Mouse (Mus musculus) forelimb bud, embryonic 11.5 days (tissue): Measurements from ENCODE around the gene Musk.
"Not testable (repeated sequence)": the region's sequence is repeated elsewhere in the genome, so short reads cannot be mapped to it uniquely, and the experiment has no call there.

Source experiments
- DNase-seq: peaks from one replicate; pipeline ENCODE4 v3.0.0-alpha.2; 2012; ENCODE audit warnings: low read depth, low spot score

The Musk gene

DNA sequence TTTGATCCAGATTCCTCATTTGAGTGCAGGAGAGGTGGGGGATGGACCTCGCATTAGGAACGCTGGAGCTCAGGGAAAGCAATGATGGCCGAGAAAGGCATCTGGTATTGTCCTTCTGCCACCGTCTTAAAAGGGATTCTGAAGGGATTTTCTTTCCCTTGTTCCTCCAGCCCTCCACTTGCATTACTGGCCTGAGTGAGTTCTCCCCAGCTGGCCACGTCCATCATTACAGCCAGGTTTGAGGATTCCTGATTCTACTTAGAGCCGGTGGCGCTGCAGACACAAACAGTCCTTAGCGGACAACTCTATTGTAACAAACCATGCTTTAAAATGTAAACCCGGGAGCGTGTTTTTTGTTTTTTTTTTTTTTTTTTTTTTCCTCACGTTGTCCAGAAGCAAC lies at the start of gene Musk:
Gene Musk, plus strand, starts transcription at position 274 of the 400 bp plus-strand sequence.
- DNase-seq = no peak

DNA sequence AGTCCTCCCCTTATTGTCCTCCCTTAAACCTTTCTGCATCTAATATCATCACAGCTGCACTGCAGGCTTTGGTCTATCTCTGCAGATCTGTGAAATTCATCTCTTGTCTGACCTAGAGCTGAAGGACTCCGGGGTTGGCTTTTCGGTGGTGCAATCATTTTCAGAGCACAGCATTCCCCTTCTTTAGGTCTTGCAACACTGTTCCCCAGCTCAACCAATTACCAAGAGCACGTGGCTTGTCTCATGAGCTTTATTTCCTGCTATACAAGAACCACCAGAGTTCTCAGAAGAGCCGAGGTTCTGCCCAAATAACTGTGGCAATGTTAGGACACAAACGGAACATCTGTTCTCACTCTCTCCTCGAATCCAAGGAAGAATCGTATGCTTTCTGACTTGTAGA lies 45.3 kb upstream of the Musk start:
- DNase-seq = no peak

DNA sequence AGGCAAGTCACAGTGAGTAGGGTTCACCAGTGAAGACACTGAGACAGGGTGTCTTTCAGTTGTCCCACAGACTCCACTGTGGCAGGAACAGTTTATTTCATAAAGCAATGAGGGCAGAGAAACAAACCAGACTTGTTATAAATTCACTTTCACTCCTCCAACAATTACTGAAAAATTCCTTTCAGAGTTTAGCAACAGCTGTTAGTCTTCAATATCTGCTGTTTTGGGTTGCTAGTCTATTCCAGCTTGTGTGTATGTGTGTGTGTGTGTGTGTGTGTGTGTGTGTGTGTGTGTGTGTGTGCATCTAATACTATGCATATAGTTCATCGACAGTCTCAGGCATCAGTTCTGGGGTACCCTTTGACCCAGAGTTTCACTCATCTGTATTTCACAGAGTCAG lies 40.2 kb upstream of the Musk start:
- no peak for DNase-seq

DNA sequence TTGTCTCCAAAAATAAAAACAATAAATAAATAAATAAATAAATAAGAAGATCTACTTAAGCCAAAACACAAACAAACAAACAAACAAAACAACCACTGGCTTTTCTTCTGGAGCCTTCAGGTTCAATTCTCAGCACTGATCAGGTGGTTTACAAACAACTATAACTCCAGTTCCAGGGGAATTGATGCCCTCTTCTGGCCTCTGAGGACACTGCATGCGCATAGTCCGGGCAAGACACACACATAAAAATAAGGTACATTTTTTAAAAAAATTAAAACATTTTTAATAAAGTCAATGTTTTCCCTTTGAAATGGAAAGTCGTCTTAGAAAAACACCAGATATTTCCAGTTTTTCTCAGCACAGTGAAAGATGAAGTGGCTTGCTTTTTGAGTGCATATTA lies 33.4 kb upstream of the Musk start:
- DNase-seq = no peak

DNA sequence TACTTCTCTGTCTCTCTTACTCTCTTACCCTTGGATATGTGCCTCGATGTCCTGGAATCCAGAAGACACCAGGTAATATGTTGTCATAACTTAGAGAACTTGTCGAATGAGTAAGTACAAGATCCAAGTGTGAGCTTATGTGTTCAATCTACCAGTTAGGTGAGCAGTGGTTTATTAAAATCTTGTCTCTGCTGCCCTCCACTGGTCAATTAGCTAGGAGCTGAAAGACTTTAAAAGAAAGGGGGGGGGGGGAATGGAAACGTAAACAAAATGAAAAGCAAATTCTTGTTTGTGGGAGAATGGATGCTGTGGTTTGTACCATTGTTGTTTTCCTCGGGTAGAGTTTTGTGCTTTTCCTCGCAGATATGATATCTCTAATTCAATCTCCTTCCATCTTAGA lies 32.4 kb upstream of the Musk start:
- DNase-seq = peak; percentile 73

DNA sequence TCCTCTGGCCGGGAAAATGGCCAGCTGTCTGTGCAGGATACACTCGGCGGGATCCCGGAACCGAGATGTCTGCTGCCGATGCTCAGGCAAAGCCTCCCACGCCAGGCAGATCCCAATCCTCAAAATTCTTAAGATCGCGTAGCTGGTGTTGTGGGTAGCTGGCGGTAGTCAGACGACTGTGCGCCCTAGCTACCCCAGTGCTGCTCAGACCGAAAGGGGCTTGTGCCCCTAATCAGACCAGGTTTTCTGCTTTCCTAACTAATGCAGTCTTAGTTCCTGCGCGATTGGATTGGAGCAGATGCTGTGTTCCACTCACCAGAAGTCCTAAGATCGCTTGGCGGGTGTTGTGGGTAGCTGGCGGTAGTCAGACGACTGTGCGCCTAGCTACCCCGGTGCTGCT lies 25.0 kb upstream of the Musk start:
- not testable (repeated sequence) for DNase-seq

DNA sequence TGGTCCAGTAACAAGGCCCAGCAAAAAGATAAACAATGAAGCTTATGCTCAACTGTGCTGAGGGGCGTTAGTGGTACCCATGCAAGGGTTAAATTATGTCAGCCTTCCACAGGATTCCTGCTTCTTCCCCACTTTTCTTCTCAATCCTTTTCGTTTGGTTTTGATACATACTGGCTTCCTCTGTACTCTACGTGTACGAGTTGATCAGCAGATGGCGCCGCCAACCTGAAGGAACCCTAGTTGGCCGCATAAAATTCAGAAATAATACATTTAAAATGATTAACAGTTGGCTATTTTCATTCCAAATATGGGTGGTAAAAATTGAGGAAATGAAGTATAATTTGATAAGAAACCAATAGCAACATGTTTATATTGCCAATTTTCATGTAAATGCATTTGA lies 19.5 kb upstream of the Musk start:
- DNase-seq = peak; percentile 27

DNA sequence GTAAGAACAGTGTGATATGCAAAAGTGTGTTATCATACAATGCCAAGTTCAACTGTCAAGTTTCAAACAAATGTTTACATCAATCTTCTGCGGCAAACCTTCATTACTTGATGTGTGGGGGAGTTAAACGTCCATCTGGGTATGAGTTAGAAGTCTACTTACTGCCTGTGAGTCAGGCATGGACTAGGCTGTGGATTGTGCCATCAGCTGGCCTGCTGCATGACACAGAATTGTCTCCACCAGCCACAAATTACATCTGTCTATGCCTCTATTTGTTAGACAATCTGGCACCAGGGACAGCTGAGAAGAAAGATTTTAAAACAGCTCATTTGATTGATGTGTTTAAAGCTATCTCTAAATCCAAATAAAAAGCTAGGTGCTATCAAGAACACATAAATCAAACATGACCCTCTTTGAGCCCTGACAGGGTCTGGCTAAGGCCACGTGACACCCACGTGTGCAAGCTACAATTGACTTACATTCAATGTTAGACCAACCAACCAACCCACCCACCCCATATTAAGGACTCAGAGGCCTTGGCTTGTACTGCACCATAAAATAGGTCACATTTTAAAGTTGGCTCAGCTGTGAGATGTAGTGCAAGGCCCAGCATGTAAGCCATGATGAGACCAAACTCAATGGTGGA lies 16.7 kb upstream of the Musk start:
- no peak for DNase-seq

DNA sequence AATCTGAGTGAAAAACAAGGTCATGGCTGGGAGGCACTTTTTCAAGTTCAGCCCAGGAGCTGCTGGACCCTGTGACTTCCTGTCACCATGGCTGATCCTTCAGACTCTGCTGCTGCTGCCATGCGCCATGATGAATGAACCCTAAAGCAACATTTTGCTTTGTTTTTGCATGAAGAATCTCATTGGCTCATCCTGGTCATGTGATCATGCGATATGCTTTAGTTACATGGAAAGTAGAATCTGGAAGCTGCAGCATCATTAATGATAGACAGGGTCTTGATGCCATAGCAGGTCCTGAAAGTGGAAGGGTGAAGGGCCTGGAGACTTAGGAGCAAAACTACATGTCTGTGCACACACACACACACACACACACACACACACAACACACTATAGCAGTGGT lies 15.8 kb upstream of the Musk start:
- no peak for DNase-seq

DNA sequence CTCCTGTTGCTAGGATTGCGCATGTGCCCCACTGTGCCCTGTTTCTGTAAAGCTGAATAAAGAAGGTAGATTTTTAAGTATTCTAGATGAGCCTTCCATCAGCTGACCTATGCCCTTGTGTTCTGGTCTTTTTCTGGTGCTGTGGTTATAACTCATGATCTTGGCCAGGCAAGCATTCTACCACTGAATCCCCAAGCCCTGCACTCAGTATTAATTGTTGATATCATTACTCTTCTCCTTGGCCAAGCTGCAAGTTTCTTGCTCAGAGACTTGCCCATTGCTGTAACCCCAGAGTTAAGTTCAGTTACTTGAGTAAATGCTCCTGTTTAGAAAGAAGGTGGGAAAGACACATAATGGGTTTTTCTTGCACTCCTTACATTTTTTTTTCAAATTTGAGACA lies 14.8 kb upstream of the Musk start:
- no peak for DNase-seq

DNA sequence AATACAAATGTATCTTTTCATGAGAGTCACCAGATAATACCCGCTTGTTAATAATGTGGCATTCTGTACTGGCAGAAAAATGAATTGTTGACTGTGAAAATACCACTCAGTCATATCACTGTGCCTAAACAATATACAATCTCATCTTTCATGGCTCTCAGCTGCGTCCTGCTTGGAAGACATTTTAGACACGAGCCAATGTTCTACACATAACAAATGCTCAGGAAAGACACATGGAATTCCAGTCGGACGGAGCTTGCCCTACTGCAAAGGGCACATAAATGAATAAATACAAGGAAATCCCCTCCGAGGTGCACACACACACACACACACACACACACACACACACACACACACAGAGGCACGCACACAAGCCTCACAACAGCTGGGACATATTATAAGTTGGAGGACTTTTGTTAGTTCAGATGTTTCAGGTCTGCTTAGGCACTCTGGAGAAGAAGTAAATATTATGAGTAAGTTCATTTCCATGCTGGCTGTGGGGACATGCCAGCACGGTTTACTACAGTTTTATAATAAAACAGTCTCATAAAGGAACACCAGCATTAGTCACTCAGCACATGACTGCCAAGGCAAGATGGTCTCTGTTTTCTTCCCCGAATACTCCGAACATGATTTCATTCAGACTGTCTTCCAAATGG lies 14.1 kb upstream of the Musk start:
- peak; percentile 11 for DNase-seq

DNA sequence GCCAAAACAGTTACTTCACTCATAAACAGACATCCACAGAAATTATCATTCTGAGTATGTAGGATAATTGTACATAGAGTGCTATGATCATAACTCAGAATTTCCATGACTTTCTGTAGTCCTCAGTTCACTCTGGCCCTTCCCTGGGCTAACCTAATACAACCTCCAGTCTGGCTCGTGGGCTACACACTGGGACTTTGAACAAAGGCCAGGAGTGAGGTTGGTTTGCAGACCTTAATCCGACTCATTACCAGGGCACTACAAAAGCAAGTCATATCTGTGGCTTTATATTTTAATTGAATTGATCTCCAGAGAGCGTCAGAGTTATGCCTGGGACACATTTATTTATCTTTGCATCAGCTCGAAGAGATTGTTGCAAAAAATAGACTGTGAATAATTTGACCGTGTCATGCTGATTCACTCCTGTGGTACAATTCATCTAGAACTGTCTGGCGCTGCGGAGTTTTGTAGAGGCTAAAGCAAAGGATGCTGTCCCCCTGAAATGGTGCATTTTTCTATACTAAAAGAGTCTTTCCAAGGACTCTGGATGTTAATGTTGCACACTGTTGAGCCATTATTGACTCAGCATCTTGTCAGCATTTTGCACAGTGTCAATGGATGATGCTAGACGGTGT lies 10.4 kb upstream of the Musk start:
- DNase-seq = no peak

DNA sequence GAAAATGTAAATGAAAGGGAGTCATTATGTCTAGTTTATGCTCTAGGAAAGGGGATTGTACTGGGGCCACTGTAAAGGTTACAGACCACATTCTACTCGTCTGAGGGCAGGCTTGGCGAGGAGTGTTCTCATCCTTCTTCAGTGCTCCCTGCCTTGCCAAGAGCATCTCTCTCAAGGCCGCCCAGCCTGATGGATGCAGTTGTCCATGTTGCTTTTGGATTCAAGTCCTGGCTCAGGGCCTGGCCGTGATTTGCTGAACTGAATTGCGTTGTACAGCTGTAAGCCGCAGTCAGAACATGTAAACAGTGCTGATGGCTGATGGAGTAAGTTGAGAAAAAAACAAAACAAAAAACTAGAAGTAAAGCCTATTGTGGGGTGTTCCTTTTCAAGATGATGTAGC lies 7.4 kb upstream of the Musk start:
- no peak for DNase-seq

DNA sequence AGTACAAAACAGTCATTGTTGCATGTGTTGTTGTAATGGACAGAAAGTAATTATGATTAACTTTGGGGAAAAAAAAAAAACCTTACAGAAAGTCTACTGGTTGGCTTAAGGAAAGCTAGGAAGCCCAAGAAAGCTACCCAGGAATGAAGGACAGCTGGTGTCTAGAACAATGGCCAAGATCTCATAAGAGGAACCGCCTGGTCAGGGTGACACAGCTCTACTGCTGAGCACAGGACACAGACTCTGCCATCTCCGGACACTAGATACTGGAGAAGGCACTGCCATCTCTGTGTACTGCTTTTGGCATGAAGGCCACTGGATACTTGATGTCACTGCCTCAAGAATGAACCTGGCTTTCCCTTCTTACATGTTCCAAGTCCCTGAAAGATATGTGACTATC lies 5.6 kb upstream of the Musk start:
- no peak for DNase-seq

DNA sequence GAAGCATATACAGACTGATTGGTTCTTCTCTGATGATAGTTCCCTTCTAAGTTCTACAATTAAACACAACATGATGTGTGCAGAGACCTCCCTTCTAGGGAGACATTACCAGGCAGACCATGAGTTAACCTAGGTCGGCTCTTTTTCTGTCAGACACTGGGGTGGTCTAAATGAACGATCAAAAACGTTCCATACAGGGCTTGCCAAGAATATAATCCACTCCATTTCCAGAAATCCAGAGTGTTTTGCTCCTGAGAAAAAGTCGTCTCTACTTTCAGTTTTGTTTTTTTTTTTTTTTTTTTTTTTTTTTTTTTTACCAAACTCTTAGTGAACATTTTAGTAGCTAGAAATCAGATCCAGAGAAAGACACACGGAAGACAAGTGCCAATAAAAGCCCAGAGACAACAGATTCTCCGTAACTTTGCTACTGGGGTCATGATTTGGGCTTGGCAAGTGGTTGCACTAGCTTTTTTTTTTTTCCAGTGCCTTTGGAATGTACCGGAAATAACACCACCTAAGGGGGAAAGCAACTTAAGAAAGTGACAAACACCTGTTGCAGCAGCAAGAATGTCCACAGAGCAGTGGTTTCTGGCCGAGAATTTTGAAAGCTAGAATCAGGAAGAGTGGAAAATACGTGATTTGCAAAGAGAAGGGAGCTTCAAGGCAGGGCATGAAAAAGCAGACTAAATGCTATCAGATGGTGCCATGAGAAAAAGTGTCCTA lies 769 bp downstream of the Musk start:
- DNase-seq = no peak

DNA sequence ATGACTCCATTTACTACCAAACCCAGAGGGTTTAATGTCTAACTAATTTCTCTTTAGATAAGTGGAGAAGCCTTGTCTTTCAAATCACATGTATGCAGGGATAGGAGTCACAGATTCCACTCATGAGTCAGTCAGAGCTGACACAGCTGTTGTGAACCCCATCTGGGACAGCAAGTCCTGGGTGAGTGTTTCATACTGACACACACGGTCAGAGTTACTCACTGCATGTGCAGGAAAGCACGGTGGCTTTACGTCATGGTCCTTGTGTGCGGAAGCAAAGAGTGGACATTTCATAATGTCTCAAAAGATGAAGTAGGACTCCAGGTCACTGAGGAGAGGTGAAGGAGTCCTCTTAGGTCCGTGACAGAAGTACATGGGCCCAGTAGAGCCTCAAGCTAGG lies 3.0 kb downstream of the Musk start:
- no peak for DNase-seq

DNA sequence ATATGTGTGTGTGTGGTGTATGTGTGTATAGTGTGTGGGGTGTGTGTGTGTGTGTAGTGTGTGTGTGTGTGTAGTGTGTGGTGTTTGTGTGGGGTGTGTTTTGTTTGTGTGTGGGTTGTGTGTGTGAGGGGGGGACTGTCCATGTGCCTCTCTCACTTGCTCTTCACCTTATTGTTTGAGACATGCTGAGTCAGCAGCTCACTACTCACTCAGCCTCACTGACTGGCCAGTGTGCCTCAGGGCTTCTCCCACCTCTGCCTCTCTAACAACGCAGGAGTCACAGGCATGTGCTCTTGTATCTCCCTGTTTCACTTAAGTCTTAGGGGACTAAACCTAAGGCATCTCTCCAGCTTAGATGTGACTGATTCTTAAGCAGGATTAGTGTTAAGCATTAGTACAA lies 6.1 kb downstream of the Musk start:
- DNase-seq = no peak

DNA sequence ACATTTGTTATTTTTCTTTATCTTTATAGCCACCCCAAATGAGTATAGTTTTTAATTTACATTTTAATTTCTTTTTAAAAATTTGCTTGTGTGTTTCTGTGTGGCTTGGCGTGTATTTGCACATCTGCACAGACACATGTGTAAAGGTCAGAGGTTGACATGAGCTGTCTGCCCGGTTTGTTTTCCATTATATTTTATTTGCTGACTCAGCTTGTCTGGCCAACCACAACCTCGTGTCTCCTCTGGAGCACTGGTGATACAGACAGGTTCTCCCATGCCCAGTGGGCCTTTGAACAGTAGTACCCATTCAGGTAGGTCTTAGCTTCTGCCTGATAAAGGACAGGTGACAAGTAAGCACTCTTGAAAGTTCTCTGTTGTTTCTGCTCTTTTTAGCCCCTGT lies 7.3 kb downstream of the Musk start:
- no peak for DNase-seq

DNA sequence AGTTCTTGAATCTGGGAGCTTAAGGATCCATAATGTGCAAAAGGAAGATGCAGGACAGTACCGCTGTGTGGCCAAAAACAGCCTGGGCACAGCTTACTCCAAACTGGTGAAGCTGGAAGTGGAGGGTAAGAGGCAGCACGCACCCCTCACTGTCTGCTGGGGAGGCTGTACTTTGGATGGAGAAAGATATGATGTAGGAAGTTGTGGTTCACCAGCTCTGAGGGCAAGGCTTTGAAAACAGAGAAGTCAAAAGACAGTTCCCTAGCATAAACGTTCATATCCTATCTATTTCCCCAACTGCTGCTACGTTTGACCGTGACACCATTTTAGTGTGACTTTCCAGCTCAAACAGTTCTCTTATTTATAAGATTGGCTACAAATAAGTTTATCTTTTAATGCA lies 18.1 kb downstream of the Musk start:
- no peak for DNase-seq

DNA sequence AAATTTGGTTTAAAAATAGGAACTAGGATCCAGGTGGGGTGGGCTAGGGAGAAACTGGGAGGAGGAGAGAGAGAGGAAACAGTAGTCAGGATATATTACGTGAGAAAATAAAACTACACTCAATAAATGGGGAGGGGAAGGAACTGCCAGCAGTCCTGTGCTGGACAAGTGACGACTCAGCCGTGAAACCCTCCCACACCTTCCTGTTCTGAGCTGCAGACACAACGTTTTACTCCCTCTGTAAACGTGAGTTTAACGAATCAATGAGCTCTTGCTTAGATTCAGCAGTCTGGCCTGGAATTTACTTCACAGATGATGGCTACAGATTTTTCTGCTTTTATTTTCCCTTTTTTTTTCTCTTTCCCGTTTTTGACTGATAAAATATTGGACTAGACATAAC lies 18.8 kb downstream of the Musk start:
- no peak for DNase-seq

DNA sequence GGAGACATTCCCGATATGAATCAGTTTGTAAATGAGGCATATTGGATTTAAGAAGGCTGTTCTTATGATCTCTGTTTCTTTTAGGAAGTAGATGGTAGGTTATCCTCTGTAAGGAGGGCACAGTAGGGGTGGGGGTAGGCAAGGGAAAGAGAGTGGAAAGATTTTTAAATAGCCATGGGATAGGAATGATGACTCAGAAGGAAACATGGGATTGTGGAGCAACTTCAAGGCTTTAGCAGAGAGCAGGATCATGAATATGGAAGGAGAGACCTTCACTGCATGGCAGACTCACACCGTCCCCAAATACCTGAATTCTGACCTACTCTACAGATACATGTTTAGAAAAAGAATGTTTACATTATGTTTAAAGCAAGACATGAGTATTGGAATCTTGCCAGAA lies 21.7 kb downstream of the Musk start:
- no peak for DNase-seq

DNA sequence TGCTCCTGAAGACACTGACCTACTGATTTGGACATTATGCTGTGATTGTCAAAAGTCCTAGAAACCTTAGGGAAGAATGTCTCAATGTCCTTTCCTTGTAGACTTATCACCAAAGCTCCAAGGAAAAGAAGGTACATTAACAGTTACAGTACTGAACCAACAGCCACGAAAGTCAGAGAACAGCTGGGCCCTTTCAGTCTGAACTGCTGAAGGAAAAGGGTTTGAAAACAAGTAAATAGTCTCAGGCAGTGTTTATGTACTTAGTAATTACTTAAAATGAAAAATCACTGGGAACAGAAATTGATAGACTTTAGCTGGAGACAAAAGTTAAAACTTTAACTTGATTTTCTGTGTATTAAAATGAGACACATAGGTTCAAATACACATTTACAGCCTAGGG lies 27.6 kb downstream of the Musk start:
- no peak for DNase-seq
